Mouse (Mus musculus): ENCODE data around the gene Atrip.

Gene Atrip

DNA sequence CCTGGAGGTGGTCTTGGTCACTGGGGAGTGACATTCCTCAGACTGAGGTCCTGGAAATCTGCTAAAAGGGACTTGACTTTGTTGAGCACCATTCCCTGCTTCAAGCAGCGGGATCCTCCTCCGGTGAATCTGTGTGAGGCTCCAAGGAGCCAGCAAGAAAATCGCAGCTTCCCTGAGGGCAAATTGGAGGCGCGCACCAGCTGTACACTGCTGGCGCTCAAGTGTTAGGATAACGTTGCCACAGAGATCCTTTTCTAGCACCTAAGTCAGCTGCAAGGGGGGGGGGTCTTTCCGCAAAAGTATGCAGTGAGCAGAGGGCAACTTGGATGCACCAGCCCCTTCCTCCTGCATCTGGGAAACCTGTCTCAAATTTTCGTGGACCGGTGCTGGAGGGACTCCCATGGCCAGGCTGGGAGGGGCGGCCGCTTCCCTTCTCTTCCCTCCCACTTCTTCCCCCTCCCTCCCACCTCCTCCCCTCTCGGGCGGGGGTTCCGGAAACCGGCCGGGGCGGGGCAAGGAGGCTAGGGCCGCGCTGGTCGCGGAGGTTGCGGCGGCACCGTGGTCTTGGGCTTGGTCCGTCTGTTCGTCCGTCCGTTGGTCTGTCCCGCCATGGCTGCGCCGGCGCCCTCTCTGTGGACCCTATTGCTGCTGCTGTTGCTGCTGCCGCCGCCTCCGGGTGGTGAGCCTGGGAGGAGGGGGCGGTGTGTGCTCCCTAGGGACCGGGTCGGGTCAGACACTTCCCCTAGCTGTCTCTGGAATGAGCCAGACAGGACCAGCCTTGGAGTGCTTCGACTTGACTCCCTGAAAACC lies 35.6 kb downstream of the Atrip start, which contains the start of gene Shisa5:
Shisa5 (plus strand) TSS at position 480 of the 810 bp plus-strand sequence.
- DNase-seq (ENCODE audit: low read depth), result peak; percentile 75

GRCm38 (mm10) chr9:109032435-109032834 lies 41.5 kb downstream of the Atrip start:
- peak; percentile 43 for DNase-seq (ENCODE audit: low read depth)

GRCm38 (mm10) chr9:109031686-109032085 lies 42.2 kb downstream of the Atrip start:
- DNase-seq (ENCODE audit: low read depth), result no peak

DNA sequence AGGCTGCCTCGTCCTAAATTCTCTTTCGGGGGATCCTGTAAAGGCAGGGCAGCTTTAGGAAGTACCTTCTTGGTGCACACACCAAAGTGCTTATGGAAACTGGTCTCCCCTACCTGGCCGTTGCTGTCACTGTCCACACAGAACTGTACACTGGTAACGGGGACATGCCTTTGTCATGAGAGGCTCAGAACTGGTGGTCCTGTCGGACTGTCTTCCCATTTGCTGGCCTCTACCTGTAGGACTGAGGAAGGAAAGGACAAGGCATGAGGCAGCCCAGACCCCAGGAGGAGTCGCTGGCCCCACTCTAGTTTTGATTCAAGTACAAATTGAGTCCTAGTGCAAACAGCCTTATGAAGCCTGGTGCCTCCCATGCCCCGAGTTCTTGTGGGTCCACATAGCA lies 42.9 kb downstream of the Atrip start:
- DNase-seq (ENCODE audit: low read depth), result no peak

GRCm38 (mm10) chr9:109030312-109030711 lies 43.6 kb downstream of the Atrip start:
- DNase-seq (ENCODE audit: low read depth), result no peak

DNA sequence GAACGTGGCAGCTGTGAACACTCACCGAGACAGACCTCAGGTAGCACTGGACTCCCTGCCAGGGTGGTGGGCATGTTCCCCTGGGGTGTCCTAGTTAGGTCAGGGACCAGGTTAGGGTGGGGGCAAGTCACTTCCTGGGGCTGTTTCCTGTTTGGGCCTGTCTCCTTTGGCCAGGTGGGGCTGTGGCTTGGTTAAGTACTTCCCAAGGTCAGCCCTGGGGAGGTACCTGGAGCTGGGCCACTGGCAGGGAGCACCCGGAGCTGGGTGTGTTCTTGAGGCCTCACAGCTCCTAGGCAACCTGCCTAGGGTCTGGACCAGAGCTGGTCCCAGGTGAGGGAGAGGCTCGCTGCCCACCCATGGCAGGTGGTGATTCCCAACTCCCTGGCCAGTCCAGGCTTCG lies 45.0 kb downstream of the Atrip start:
- DNase-seq (ENCODE audit: low read depth), result no peak

- DNase-seq (ENCODE audit: low read depth), result no peak
Measured at GRCm38 (mm10) chr9:109028421-109028820, 45.5 kb downstream of the Atrip start.

GRCm38 (mm10) chr9:109027521-109027920 lies 46.4 kb downstream of the Atrip start:
- no peak for DNase-seq (ENCODE audit: low read depth)

DNA sequence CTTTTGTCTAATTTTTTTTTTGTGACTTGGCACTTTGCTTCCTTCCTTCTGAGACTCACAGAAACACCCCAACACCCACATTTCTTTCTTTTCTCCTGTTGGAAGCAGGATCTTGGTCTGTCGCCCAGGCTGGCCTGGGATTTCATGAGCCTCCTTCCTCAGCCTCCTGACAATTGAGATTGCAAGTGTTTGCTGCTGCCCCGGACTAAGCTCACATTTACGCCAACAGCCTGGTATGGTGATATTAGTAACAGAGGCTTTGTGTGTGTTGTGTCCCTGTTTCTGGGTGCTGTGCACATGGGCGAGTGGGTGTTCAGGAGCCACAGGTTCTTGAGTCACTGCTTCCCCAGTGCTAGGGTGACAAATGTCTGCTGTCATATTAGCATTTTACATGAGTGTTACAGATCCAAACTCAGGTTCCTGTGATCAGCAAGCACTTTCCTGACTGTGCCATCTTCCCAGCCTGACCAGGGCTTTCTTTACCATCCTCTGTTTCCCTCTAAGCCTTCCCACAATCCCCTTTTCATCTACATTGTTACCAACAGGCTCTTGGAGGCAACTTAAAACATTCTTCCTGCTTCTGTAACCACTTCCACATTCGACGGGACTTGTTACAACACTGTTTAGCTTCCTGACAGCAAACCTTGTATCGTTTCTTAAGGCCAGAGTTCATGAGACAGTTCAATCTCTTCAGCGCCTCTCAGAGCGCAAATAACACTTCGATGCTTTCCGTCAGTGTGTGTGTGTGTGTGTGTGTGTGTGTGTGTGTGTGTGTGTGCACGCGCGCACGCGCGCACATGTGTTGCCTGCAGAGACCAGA lies 50.8 kb downstream of the Atrip start:
- DNase-seq (ENCODE audit: low read depth), result peak; percentile 76

DNA sequence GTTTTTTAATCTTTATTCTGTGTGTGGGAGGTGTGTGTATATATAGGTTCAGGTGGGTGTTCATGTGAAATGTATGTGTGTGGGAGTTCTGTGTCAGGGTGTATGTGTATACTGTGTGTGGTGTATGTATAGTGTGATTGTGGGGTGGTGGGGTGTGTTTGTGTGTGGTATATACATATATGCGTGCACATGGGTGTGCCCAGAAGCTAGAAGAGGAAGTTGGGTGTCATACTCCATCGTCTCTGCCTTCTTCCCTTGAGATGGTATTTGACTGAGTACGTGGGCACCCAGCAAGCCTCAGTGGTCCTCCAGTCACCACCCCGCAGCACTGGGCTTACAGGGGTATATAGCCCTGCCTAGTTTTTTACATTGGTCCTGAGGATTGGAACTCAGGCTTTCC lies 52.5 kb downstream of the Atrip start:
- no peak for DNase-seq (ENCODE audit: low read depth)

DNA sequence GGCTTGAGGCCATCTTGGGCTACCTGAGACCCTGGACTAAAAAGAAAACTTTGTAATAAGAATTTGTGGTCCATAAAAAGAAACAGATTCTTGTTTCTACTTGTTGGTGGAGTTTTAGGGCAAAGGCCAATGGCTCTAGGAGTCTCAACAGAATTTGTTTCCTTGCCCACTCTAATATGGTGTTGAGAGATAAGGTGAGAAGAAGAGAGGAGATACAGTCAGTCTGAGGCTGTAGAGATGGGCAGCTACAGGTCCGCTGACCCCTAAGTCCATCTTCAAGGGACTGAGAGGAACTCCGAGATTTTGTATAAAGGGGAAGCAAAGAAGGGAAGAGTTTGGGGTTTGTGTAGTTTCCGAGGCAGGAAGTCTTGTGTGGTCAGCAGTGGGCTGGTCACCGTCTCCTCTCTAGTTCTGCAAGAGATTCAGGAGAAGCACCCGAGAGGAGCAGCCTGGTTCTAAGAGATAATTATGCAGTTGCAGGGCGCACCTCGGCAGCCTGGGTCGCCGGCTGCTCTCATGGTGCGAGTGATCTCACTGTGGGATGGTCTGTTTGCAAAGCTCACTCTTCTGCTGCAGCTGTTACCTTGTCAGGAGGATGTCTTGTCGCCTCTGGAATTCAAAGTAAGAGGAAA lies 56.8 kb downstream of the Atrip start:
- peak; percentile 40 for DNase-seq (ENCODE audit: low read depth)

- DNase-seq (ENCODE audit: low read depth), result no peak
Measured at GRCm38 (mm10) chr9:109015397-109015796, 58.5 kb downstream of the Atrip start.

- no peak for DNase-seq (ENCODE audit: low read depth)
Measured at GRCm38 (mm10) chr9:109010316-109010690, 63.6 kb downstream of the Atrip start.

DNA sequence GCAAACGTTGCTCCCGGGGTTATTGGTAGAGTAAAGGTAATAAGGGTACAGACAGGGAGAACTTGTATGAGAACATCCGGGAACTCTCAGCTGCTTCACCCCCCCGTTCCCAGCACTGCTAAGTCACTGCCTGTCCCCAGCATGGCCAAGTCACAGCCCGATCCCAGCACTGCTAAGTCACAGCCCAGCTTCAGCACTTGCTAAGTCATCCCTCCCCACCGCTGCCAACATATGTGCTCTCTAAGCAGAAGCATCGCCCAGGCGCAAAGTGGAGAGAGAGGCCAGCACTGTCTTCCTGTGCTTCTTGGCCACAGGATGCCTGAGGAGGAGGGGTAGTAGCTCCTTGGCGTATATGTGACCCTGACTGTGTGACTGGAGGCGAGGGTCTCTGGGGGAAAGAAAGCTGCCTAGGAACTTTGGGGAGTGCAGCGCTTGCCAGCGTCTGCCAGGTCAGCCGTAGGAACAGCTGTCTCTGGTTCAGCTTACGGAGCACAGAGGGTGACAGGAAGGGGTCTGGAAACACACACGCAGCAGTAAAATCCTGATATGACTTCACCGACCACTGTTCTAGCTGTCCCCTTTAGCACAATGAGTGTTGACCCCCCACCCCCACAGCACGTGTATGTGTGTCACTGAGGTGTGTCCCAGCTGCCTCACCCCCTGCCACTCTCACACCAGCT lies 64.1 kb downstream of the Atrip start:
- DNase-seq (ENCODE audit: low read depth), result peak; percentile 96

DNA sequence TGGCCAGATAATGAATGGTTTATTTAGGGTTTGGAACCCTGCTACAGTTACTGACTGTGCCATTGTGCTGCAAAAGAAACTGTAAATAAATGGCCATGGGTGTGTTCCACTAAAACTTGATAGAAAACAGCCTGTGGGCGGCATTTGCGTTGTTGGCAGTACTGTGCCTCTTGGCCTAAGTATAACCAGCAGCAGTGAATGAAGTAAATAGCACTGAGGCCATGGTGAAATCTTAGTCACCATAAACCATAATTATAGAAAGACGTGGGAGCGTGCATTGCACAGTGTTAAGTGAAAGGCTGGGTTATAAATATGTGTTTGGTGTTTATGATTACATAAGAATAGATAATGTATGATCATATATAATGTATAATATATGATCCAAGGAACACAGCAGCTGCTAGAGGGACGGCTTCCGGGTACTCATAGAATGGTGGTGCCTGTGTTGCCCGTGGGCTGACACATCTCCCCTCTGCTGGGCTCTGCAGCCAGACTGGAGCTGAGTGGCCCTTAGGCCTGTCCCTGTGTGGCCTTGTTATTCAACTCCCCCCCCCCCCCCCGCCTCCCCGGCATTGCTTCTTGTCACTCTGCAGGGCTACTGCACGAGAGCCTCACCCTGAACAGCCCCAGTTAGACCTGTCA lies 64.8 kb downstream of the Atrip start:
- DNase-seq (ENCODE audit: low read depth), result no peak

DNA sequence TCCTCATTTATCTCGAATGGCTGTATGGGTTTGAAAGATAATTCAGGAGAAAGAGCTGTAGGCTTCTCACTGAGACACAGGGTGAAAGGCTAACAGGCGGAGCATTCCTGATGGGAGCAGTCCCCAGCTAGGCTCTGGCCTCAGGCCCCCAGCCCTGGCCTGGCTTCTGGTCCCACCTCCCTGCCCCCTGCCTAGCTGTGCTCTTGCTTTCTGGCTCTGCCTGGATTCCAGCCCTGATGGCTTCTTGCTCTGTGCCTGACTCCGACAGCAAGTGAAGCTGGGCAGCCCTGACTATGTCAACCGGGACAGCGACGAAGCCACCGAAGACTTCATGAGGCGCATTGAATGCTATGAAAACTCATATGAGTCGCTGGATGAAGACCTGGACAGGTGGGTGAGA lies 65.8 kb downstream of the Atrip start:
- no peak for DNase-seq (ENCODE audit: low read depth)

Measured in 416B (cell line).